Mouse (Mus musculus) forebrain, embryonic 16.5 days (tissue): Measurements from ENCODE around the gene Ablim1. TPM values are rescaled to one million over a fixed set of nuclear protein-coding genes. Genes with fewer than 3 reads are reported as not detected.

Experiments
- ATAC-seq: fragments of 200-750 bp; cut with Nextera tagmentation; 2 replicates; pipeline ENCODE4 v1.8.0; 2017; ENCODE audit warnings: mild to moderate bottlenecking, moderate library complexity
- H3K27ac ChIP-seq: fragments of 300-500 bp; sonication (generic); 2 replicates; pipeline ENCODE4 v1.5.1; 2014; ENCODE audit warnings: low read length, control low read depth
- H3K27me3 ChIP-seq: fragments of 300-500 bp; sonication (generic); replicated peaks from 2 replicates; pipeline ENCODE4 v1.6.1; 2014; ENCODE audit warnings: low read length; ENCODE audit not compliant: control insufficient read depth, insufficient read depth
- H3K36me3 ChIP-seq: fragments of 300-500 bp; sonication (generic); 2 replicates; pipeline ENCODE4 v1.6.1; 2014; ENCODE audit not compliant: control insufficient read depth, insufficient read depth
- H3K4me1 ChIP-seq: fragments of 300-500 bp; sonication (generic); replicated peaks from 2 replicates; pipeline ENCODE4 v1.6.1; 2014; ENCODE audit warnings: low read length; ENCODE audit not compliant: control insufficient read depth, insufficient read depth
- H3K4me2 ChIP-seq: fragments of 300-500 bp; sonication (generic); 2 replicates; pipeline ENCODE4 v1.6.1; 2014; ENCODE audit warnings: mild to moderate bottlenecking, low read length, control low read depth
- H3K4me3 ChIP-seq: fragments of 300-500 bp; sonication (generic); replicated peaks from 2 replicates; pipeline ENCODE4 v1.5.1; 2014; ENCODE audit warnings: mild to moderate bottlenecking, low read length, control low read depth
- H3K9ac ChIP-seq: fragments of 300-500 bp; sonication (generic); replicated peaks from 2 replicates; pipeline ENCODE4 v1.6.1; 2014; ENCODE audit warnings: low read depth, low read length, control low read depth
- H3K9me3 ChIP-seq: fragments of 300-500 bp; sonication (generic); 2 replicates; pipeline ENCODE4 v1.6.1; 2016; ENCODE audit warnings: low read length; ENCODE audit not compliant: control insufficient read depth
- WGBS: fragments of 180-500 bp; shearing (Covaris S2); extraction: QIAGEN DNeasy Blood & Tissue Kit; methylation state at CpG from one replicate; pipeline ENCODE4 v1.1.7; 2014; 5-methylcytosine and 5-hydroxymethylcytosine counted together
- polyA plus RNA-seq: library from polyadenylated mRNA; unstranded; fragments of >200 nt; fragmentation: Nextera tagmentation; extraction: Ambion mirVana; gene quantifications from 2 replicates; pipeline ENCODE4 v1.2.1, GENCODE M21; 2015

Ablim1 gene
- polyA plus RNA-seq, 1 experiment from 2014 or later = 47.1 TPM

DNA sequence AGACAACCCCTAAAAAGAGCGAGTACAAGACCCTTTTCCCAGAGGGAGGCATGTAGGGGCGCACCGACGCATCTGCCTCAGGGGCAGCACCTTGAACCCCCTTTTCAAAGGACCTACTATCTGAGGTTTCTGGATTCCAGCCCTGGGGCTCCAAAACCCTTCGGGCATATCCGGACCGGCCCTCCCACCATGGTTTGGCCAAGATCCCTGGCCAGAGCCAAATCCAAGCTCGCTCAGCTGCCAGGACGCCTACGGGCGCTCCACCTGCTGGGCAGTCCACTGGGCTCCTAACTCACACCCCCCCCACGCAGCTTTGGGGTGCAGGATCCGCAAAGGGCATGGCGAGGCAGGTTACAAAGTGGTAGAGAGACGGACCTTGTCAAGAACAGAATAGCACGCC is 307.4 kb downstream of the Ablim1 start:
- Histone ChIP-seq H3K4me1 (peaks cover 15% of the 10 kb centered on the region), H3K4me2 (peak overlapping the region; percentile 77), H3K36me3 (no peaks in the 10 kb centered on the region), H3K4me3 (peak overlapping the region; percentile 46), H3K9me3 (no peaks in the 10 kb centered on the region), H3K27me3 (peaks cover 22% of the 10 kb centered on the region), H3K27ac (no peak overlapping the region), H3K9ac (0 out of 2 replicates have a peak overlapping the region, but pooled peaks have one; percentile 3)
- 54% methylated on average over 16 of the region's 16 CpGs for WGBS
- ATAC-seq = no peak

- Histone ChIP-seq H3K36me3 (no peaks in the 10 kb centered on the region), H3K4me2 (peak overlapping the region; percentile 25), H3K9me3 (no peaks in the 10 kb centered on the region), H3K27ac (no peak overlapping the region), H3K9ac (no peak overlapping the region), H3K27me3 (peaks cover 22% of the 10 kb centered on the region), H3K4me1 (peaks cover 15% of the 10 kb centered on the region), H3K4me3 (peak overlapping the region; percentile 46)
- no peak for ATAC-seq
- 61% methylated on average over 13 of the region's 13 CpGs for WGBS
These were observed 307.9 kb downstream of the Ablim1 start for GRCm38 (mm10) chr19:57006841-57007240.

DNA sequence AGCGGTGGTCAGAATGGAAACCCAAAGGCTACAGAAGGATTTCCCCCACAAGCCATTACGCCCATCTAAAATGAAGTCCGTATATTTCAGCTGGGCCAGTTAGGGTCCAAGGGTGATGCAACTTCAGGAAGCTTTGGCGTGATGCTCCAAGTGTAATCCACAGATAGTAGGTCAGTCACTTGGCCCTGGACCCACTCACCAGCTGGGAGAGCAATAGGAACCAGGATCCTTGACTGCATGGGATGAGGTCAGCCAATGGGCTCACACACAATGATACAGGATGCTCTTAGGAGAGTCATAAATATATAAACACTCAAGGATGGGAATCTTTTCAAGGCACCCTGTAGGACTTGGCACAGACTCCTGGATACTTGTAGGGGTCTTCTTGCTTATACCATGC is 309.7 kb downstream of the Ablim1 start:
- H3K27ac ChIP-seq = no peak overlapping the region
- H3K36me3 ChIP-seq = no peaks in the 10 kb centered on the region
- no peak overlapping the region for H3K4me2 ChIP-seq
- no peak overlapping the region for H3K4me3 ChIP-seq
- no peak overlapping the region for H3K9ac ChIP-seq
- no peak for ATAC-seq
- peaks cover 15% of the 10 kb centered on the region for H3K4me1 ChIP-seq
- no peaks in the 10 kb centered on the region for H3K9me3 ChIP-seq
- WGBS = 92% methylated on average over 4 of the region's 4 CpGs
- H3K27me3 ChIP-seq = peaks cover 22% of the 10 kb centered on the region

DNA sequence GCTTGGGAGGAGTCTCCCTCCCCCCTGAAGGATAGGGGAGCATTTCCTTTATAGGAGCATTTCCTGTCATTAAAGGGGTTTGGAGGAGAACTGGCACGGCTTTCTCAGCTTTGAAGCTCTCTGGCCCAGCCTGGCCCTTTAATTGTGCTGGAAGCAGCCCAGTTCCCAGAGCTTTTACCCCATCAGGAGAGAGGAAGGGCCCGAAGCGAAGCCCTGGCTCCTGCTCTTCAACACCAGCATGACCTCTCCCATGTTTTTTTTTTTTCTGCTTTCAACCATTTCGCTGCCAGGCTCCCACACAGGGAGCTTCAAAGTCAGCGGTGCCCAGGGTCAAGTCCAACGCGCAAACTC is 311.3 kb downstream of the Ablim1 start:
- Histone ChIP-seq H3K36me3 (no peaks in the 10 kb centered on the region), H3K27me3 (peaks cover 15% of the 10 kb centered on the region), H3K27ac (no peak overlapping the region), H3K9ac (no peak overlapping the region), H3K4me1 (peaks cover 20% of the 10 kb centered on the region), H3K4me2 (no peak overlapping the region), H3K4me3 (no peak overlapping the region), H3K9me3 (no peaks in the 10 kb centered on the region)
- ATAC-seq = no peak; the same call in 1 of the 2 replicates
- WGBS = 35% methylated on average over 7 of the region's 7 CpGs

- 80% methylated on average over 12 of the region's 12 CpGs for WGBS
- no peak overlapping the region for H3K4me3 ChIP-seq
- H3K9me3 ChIP-seq = no peaks in the 10 kb centered on the region
- ATAC-seq = no peak
- no peaks in the 10 kb centered on the region for H3K36me3 ChIP-seq
- H3K4me1 ChIP-seq = peaks cover 16% of the 10 kb centered on the region
- H3K27me3 ChIP-seq = peaks cover 10% of the 10 kb centered on the region
- no peak overlapping the region for H3K9ac ChIP-seq
- no peak overlapping the region for H3K4me2 ChIP-seq
- H3K27ac ChIP-seq = no peak overlapping the region
These were observed 311.8 kb downstream of the Ablim1 start for GRCm38 (mm10) chr19:57002741-57003459.

- no peak overlapping the region for H3K4me2 ChIP-seq
- H3K4me3 ChIP-seq = no peak overlapping the region
- no peaks in the 10 kb centered on the region for H3K36me3 ChIP-seq
- no peak overlapping the region for H3K27ac ChIP-seq
- H3K27me3 ChIP-seq = peaks cover 5% of the 10 kb centered on the region
- no peak overlapping the region for H3K9ac ChIP-seq
- no peaks in the 10 kb centered on the region for H3K9me3 ChIP-seq
- WGBS = 88% methylated on average over 4 of the region's 4 CpGs
- ATAC-seq = no peak
- H3K4me1 ChIP-seq = peaks cover 13% of the 10 kb centered on the region
These were observed 312.8 kb downstream of the Ablim1 start for GRCm38 (mm10) chr19:57001926-57002325.

GRCm38 (mm10) chr19:57000592-57000991 is 314.1 kb downstream of the Ablim1 start:
- Histone ChIP-seq H3K9ac (no peak overlapping the region), H3K27me3 (no peaks in the 10 kb centered on the region), H3K9me3 (no peaks in the 10 kb centered on the region), H3K4me3 (no peak overlapping the region), H3K36me3 (no peaks in the 10 kb centered on the region), H3K4me1 (peaks cover 15% of the 10 kb centered on the region), H3K4me2 (no peak overlapping the region), H3K27ac (no peak overlapping the region)
- WGBS = 96% methylated on average over 5 of the region's 5 CpGs
- ATAC-seq = no peak

DNA sequence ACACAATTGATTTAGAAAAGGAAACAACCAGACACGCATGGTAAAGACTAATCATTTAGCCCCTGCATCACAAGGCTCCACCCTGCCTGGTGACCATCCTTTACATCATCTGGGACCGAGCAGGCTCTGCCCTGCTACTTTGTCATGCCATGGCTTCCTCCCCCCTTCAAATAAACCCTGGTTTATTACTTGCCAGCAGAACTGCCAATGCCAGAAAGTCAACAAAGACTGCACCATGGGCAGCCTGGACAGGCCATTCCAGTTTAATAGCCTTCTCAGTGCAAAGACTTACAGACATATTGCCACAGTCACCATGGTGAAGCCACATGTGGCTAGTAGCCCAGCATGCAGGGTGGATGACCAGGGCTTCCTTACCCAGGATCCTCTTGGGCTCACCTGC is 314.9 kb downstream of the Ablim1 start:
- 82% methylated on average over 2 of the region's 2 CpGs for WGBS
- no peak for ATAC-seq

GRCm38 (mm10) chr19:56998910-56999309 is 315.8 kb downstream of the Ablim1 start:
- peak; percentile 45; the same call in 1 of the 2 replicates for ATAC-seq
- Histone ChIP-seq H3K4me1 (peaks cover 15% of the 10 kb centered on the region), H3K27ac (no peak overlapping the region), H3K4me3 (no peak overlapping the region), H3K36me3 (no peaks in the 10 kb centered on the region), H3K27me3 (no peaks in the 10 kb centered on the region), H3K9ac (no peak overlapping the region), H3K4me2 (no peak overlapping the region), H3K9me3 (no peaks in the 10 kb centered on the region)
- 41% methylated on average over 2 of the region's 2 CpGs for WGBS

More for the DNA sequence above, 314.9 kb downstream of the Ablim1 start:
- Histone ChIP-seq H3K4me1 (peaks cover 15% of the 10 kb centered on the region), H3K4me2 (no peak overlapping the region), H3K9ac (no peak overlapping the region), H3K27me3 (no peaks in the 10 kb centered on the region), H3K9me3 (no peaks in the 10 kb centered on the region), H3K4me3 (no peak overlapping the region), H3K27ac (no peak overlapping the region), H3K36me3 (no peaks in the 10 kb centered on the region)

- no peak overlapping the region for H3K9ac ChIP-seq
- H3K4me3 ChIP-seq = no peak overlapping the region
- no peak for ATAC-seq
- H3K36me3 ChIP-seq = no peaks in the 10 kb centered on the region
- 73% methylated on average over 4 of the region's 4 CpGs for WGBS
- no peaks in the 10 kb centered on the region for H3K27me3 ChIP-seq
- no peak overlapping the region for H3K4me2 ChIP-seq
- H3K27ac ChIP-seq = no peak overlapping the region
- H3K4me1 ChIP-seq = peaks cover 11% of the 10 kb centered on the region
- no peaks in the 10 kb centered on the region for H3K9me3 ChIP-seq
These were observed 316.4 kb downstream of the Ablim1 start for GRCm38 (mm10) chr19:56998331-56998730.
